Mouse (Mus musculus): ENCODE results near the gene Smoc2. TPM values are rescaled to one million over a fixed set of nuclear protein-coding genes. Genes with fewer than 3 reads are reported as not detected.

The Smoc2 gene
- total and polyA plus RNA-seq, 3 experiments: 0.34 TPM; not detected in 2

- DNase-seq (ENCODE audit: extremely low read depth): no peak
- Histone ChIP-seq H3K27me3 (replicated peaks) (peaks cover 54% of the 10 kb centered on the region), H3K79me2 (replicated peaks; ENCODE audit: control insufficient read depth, extremely low read depth, insufficient read depth, poor library complexity, severe bottlenecking) (no peaks in the 10 kb centered on the region), H3K27ac (ENCODE audit: insufficient read depth, low read depth) (no peak overlapping the region), H3K36me3 (replicated peaks in 1 of 2; ENCODE audit: control insufficient read depth in 1 of 2, insufficient read depth in 1 of 2, low read length in 1 of 2) (no peaks in the 10 kb centered on the region), H3K4me2 (ENCODE audit: insufficient read depth, low read depth, poor library complexity, severe bottlenecking) (no peak overlapping the region), H3K9me3 (replicated peaks; ENCODE audit: low read length) (no peaks in the 10 kb centered on the region), H3K4me1 (ENCODE audit: control insufficient read depth in 1 of 2, insufficient read depth in 2 of 2) (no peaks in the 10 kb centered on the region), H3K4me3 (replicated peaks in 1 of 3; ENCODE audit: low read depth in 2 of 3, low read length in 2 of 3, poor library complexity in 1 of 3) (no peak overlapping the region), H3K9ac (ENCODE audit: insufficient read depth, low read depth) (no peak overlapping the region)
- in situ Hi-C loops (cut with MboI; ENCODE audit: low pct_ligation_motif_present, low pct_unique_long_range_greater_than_20kb, low sequenced_read_pairs) (loop anchor here (25.0 kb wide), 2 partner anchors 232 to 632 kb away; no protein-coding TSS in a partner anchor), dilution Hi-C loops (cut with MboI; ENCODE audit: extremely low pct_ligation_motif_present, extremely low pct_unique_long_range_greater_than_20kb, low sequenced_read_pairs) (no loop called here)
- TF ChIP-seq RAD21 (IDR thresholded peaks at IDR 0.05; ENCODE audit: low read depth, low read length) (no peak), POLR2A (IDR thresholded peaks at IDR 0.05; ENCODE audit: low read depth, low read length) (no peak), TCF12 (IDR thresholded peaks at IDR 0.05; ENCODE audit: low read depth, low read length) (no peak), ZMIZ1 (IDR thresholded peaks at IDR 0.05; ENCODE audit: low read depth, low read length) (no peak), SIN3A (IDR thresholded peaks at IDR 0.05; ENCODE audit: low read length) (no peak), ZC3H11A (IDR thresholded peaks at IDR 0.05; ENCODE audit: low read depth, low read length) (no peak), MAX (IDR thresholded peaks at IDR 0.05; ENCODE audit: low read length) (no peak), SMC3 (IDR thresholded peaks at IDR 0.05; ENCODE audit: low read depth, low read length) (no peak), ELF1 (IDR thresholded peaks at IDR 0.05; ENCODE audit: low read depth, low read length) (no peak), HCFC1 (IDR thresholded peaks at IDR 0.05; ENCODE audit: low read depth, low read length) (no peak), TBP (conservative IDR thresholded peaks at IDR 0.05; ENCODE audit: low read depth, low read length) (no peak), POLR2AphosphoS2 (IDR thresholded peaks at IDR 0.05; ENCODE audit: low read depth, low read length) (no peak), MEF2A (IDR thresholded peaks at IDR 0.05; ENCODE audit: borderline replicate concordance, low read depth, low read length) (no peak), CHD2 (IDR thresholded peaks at IDR 0.05; ENCODE audit: low read length) (no peak), KAT2A (IDR thresholded peaks at IDR 0.05; ENCODE audit: insufficient replicate concordance, low read length) (no peak), PAX5 (IDR thresholded peaks at IDR 0.05; ENCODE audit: low read length) (no peak), RCOR1 (conservative IDR thresholded peaks at IDR 0.05; ENCODE audit: low read depth, low read length) (no peak), E2F4 (IDR thresholded peaks at IDR 0.05; ENCODE audit: insufficient replicate concordance, low read depth, low read length) (no peak), MAFK (IDR thresholded peaks at IDR 0.05; ENCODE audit: insufficient replicate concordance, low read length) (no peak)
These were observed 1.1 kb downstream of the Smoc2 start for GRCm38 (mm10) chr17:14280425-14280833.

GRCm38 (mm10) chr17:14288015-14288616 is 8.8 kb downstream of the Smoc2 start:
- dilution Hi-C loops (cut with MboI; ENCODE audit: extremely low pct_ligation_motif_present, extremely low pct_unique_long_range_greater_than_20kb, low sequenced_read_pairs): no loop called here
- peaks cover 0 to 11% of the 10 kb centered on the region in 2 experiments; a peak in 2 of 4 replicates for H3K4me1 ChIP-seq (ENCODE audit: control insufficient read depth in 1 of 2, insufficient read depth in 2 of 2)
- H3K9me3 ChIP-seq (replicated peaks; ENCODE audit: low read length): no peaks in the 10 kb centered on the region
- TF ChIP-seq ZC3H11A (IDR thresholded peaks at IDR 0.05; ENCODE audit: low read depth, low read length) (peak; percentile 13; the same call in 1 of the 2 replicates), KAT2A (IDR thresholded peaks at IDR 0.05; ENCODE audit: insufficient replicate concordance, low read length) (no peak), NELFE (IDR thresholded peaks at IDR 0.05; ENCODE audit: low read depth, low read length) (no peak), RCOR1 (conservative IDR thresholded peaks at IDR 0.05; ENCODE audit: low read depth, low read length) (no peak), SIN3A (IDR thresholded peaks at IDR 0.05; ENCODE audit: low read length) (no peak), TBP (conservative IDR thresholded peaks at IDR 0.05; ENCODE audit: low read depth, low read length) (no peak), USF2 (conservative IDR thresholded peaks at IDR 0.05; ENCODE audit: low read depth, low read length) (no peak), PAX5 (IDR thresholded peaks at IDR 0.05; ENCODE audit: low read length) (no peak), MYC (IDR thresholded peaks at IDR 0.05; ENCODE audit: low read depth, low read length) (no peak), ETS1 (conservative IDR thresholded peaks at IDR 0.05; ENCODE audit: low read depth, low read length) (no peak), CTCF (conservative IDR thresholded peaks at IDR 0.05 in 1 of 2, IDR thresholded peaks at IDR 0.05 in 1 of 2; ENCODE audit: low read depth in 2 of 2, low read length in 2 of 2) (peak; percentile 54 to 80; a peak in 3 of 4 replicates), JUN (IDR thresholded peaks at IDR 0.05; ENCODE audit: insufficient read depth, low read depth, low read length) (no peak), ZMIZ1 (IDR thresholded peaks at IDR 0.05; ENCODE audit: low read depth, low read length) (no peak), TCF12 (IDR thresholded peaks at IDR 0.05; ENCODE audit: low read depth, low read length) (no peak), HCFC1 (IDR thresholded peaks at IDR 0.05; ENCODE audit: low read depth, low read length) (no peak), MEF2A (IDR thresholded peaks at IDR 0.05; ENCODE audit: borderline replicate concordance, low read depth, low read length) (no peak), RAD21 (IDR thresholded peaks at IDR 0.05; ENCODE audit: low read depth, low read length) (peak; percentile 64), POLR2AphosphoS2 (IDR thresholded peaks at IDR 0.05; ENCODE audit: low read depth, low read length) (no peak), IRF4 (IDR thresholded peaks at IDR 0.05; ENCODE audit: low read depth, low read length) (peak; percentile 24; the same call in 1 of the 2 replicates), E2F4 (IDR thresholded peaks at IDR 0.05; ENCODE audit: insufficient replicate concordance, low read depth, low read length) (no peak), JUND (conservative IDR thresholded peaks at IDR 0.05; ENCODE audit: low read depth, low read length) (no peak), BHLHE40 (IDR thresholded peaks at IDR 0.05; ENCODE audit: low read depth, low read length) (no peak), MAFK (IDR thresholded peaks at IDR 0.05; ENCODE audit: insufficient replicate concordance, low read length) (no peak), NRF1 (IDR thresholded peaks at IDR 0.05; ENCODE audit: low read depth, low read length) (no peak)

More at GRCm38 (mm10) chr17:14288015-14288616, 8.8 kb downstream of the Smoc2 start:
- Histone ChIP-seq H3K27me3 (replicated peaks) (peaks cover 35% of the 10 kb centered on the region), H3K36me3 (replicated peaks in 1 of 2; ENCODE audit: control insufficient read depth in 1 of 2, insufficient read depth in 1 of 2, low read length in 1 of 2) (no peaks in the 10 kb centered on the region), H3K27ac (ENCODE audit: insufficient read depth, low read depth) (no peak overlapping the region), H3K79me2 (replicated peaks; ENCODE audit: control insufficient read depth, extremely low read depth, insufficient read depth, poor library complexity, severe bottlenecking) (no peaks in the 10 kb centered on the region), H3K9ac (ENCODE audit: insufficient read depth, low read depth) (no peak overlapping the region), H3K4me3 (replicated peaks in 1 of 3; ENCODE audit: low read depth in 2 of 3, low read length in 2 of 3, poor library complexity in 1 of 3) (no peak overlapping the region), H3K4me2 (ENCODE audit: insufficient read depth, low read depth, poor library complexity, severe bottlenecking) (no peak overlapping the region)
- in situ Hi-C loops (cut with MboI; ENCODE audit: low pct_ligation_motif_present, low pct_unique_long_range_greater_than_20kb, low sequenced_read_pairs): loop anchor here (25.0 kb wide), 2 partner anchors 224 to 624 kb away; no protein-coding TSS in a partner anchor
- DNase-seq (ENCODE audit: extremely low read depth): peak; percentile 73

All from CH12.LX (cell line).